Mouse (Mus musculus) C2C12 (cell line): ENCODE results near the gene Crygn. TPM values are rescaled to one million over a fixed set of nuclear protein-coding genes. Genes with fewer than 3 reads are reported as not detected.

ENCODE experiments used
- H3K27me3 ChIP-seq: one replicate; pipeline ENCODE4 v1.6.1; 2011; ENCODE audit not compliant: control insufficient read depth, insufficient read depth, insufficient read length
- H3K36me3 ChIP-seq: one replicate; pipeline ENCODE4 v1.6.1; 2011; ENCODE audit not compliant: control insufficient read depth, insufficient read depth
- H3K4me3 ChIP-seq: one replicate; pipeline ENCODE4 v1.5.1; 2011; ENCODE audit warnings: mild to moderate bottlenecking, control low read depth; ENCODE audit not compliant: poor library complexity, insufficient read depth, severe bottlenecking
- H3K79me2 ChIP-seq: one replicate; pipeline ENCODE4 v1.6.1; 2011; ENCODE audit not compliant: control insufficient read depth, insufficient read depth
- H3K79me3 ChIP-seq: one replicate; pipeline ENCODE4 v1.6.1; 2011; ENCODE audit warnings: low read depth, control low read depth
- H3ac ChIP-seq: one replicate; pipeline ENCODE3; 2011; ENCODE audit warnings: low read depth; ENCODE audit not compliant: control insufficient read depth, insufficient read length
- CEBPB ChIP-seq: IDR thresholded peaks from one replicate; pipeline ENCODE4 v1.6.1; 2011; ENCODE audit warnings: low read depth, mild to moderate bottlenecking, control low read depth, moderate library complexity
- CTCF ChIP-seq: IDR thresholded peaks from one replicate; pipeline ENCODE4 v1.5.1; 2011; ENCODE audit not compliant: control insufficient read depth, insufficient read depth, insufficient read length
- FOSL1 ChIP-seq: IDR thresholded peaks from one replicate; pipeline ENCODE4 v1.8.0; 2011; ENCODE audit warnings: mild to moderate bottlenecking, low read length; ENCODE audit not compliant: poor library complexity, insufficient read depth, severe bottlenecking
- MAX ChIP-seq: IDR thresholded peaks from one replicate; pipeline ENCODE4 v1.6.1; 2011; ENCODE audit warnings: mild to moderate bottlenecking, control low read depth
- MYOD1 ChIP-seq: IDR thresholded peaks from one replicate; pipeline ENCODE4 v1.6.1; 2011; ENCODE audit warnings: low read depth; ENCODE audit not compliant: control insufficient read depth, insufficient read length
- MYOG ChIP-seq: IDR thresholded peaks from one replicate; pipeline ENCODE4 v1.6.1; 2011; ENCODE audit not compliant: control insufficient read depth, insufficient read length; ENCODE audit errors: extremely low read depth
- USF1 ChIP-seq: IDR thresholded peaks from one replicate; pipeline ENCODE4 v1.6.1; 2011; ENCODE audit warnings: low read depth, mild to moderate bottlenecking, control low read depth, moderate library complexity
- polyA plus RNA-seq: library from polyadenylated mRNA; unstranded; fragments of >200 nt; fragmentation: generic; extraction: Trizol; gene quantifications from one replicate; pipeline ENCODE4 v1.2.1, GENCODE M21; 2012; ENCODE audit warnings: missing spikeins

The Crygn gene
- polyA plus RNA-seq, 1 experiment: not detected

- Histone ChIP-seq H3K79me3 (no peaks in the 10 kb centered on the region), H3K4me3 (no peak overlapping the region), H3ac (no peak overlapping the region), H3K27me3 (peaks cover 17% of the 10 kb centered on the region), H3K36me3 (no peaks in the 10 kb centered on the region), H3K79me2 (no peaks in the 10 kb centered on the region)
- TF ChIP-seq USF1 (no peak), CEBPB (no peak), FOSL1 (no peak), MAX (no peak), MYOD1 (no peak), MYOG (no peak), CTCF (no peak)
Observed at GRCm38 (mm10) chr5:24741172-24741885, 16.5 kb downstream of the Crygn start.

- H3K79me2 ChIP-seq: no peaks in the 10 kb centered on the region
- H3K27me3 ChIP-seq: peaks cover 7% of the 10 kb centered on the region
- TF ChIP-seq USF1: no peak
- no peak for TF ChIP-seq CEBPB
- TF ChIP-seq MYOG: no peak
- TF ChIP-seq MAX: no peak
- no peak for TF ChIP-seq FOSL1
- no peak for TF ChIP-seq CTCF
- TF ChIP-seq MYOD1: no peak
- H3K79me3 ChIP-seq: no peaks in the 10 kb centered on the region
- H3ac ChIP-seq: no peak overlapping the region
- H3K4me3 ChIP-seq: no peak overlapping the region
- H3K36me3 ChIP-seq: no peaks in the 10 kb centered on the region
Observed at GRCm38 (mm10) chr5:24739141-24739753, 18.6 kb downstream of the Crygn start.

DNA sequence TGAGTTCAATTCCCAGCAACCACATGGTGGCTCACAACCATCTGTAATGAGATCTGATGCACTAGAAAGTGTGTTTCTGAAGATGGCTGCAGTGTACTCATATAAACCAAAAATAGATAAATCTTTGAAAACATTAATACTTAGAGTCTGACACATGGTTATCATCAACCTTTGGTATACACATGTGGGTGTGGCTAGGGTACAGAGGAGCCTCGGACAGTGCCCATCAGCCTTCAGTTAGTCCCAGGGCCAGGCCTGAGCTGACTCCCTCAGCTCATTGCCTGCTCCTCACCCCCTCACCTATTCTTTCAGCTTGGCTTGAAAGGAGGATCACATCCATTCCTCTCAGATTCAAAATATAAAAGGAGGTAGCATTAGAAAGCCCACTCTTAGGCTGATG lies 19.3 kb downstream of the Crygn start:
- TF ChIP-seq CEBPB: no peak
- TF ChIP-seq MAX: no peak
- no peak for TF ChIP-seq CTCF
- Histone ChIP-seq H3K79me2 (no peaks in the 10 kb centered on the region), H3K36me3 (no peaks in the 10 kb centered on the region), H3K79me3 (no peaks in the 10 kb centered on the region), H3ac (no peak overlapping the region), H3K27me3 (peaks cover 11% of the 10 kb centered on the region), H3K4me3 (no peak overlapping the region)

DNA sequence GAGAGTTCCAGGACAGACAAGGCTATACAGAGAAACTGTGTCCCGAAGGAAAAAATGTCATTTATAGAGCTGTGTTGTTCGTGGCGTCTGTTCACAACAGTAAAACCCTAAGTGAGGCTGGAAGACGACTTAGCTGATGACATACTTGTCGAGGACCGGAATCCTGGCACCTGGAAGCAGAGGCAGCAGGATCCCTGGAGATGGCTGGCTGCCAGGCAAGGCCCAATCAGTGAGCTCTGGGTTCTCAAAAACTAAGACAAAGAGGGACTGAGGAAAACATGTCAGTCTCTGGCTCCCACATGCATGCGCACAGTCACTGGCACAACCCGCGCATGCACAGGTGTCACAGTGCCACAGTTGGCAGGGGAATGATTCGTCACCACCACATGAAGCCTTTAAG lies 20.2 kb downstream of the Crygn start:
- peaks cover 11% of the 10 kb centered on the region for H3K27me3 ChIP-seq
- H3K79me2 ChIP-seq: no peaks in the 10 kb centered on the region
- H3ac ChIP-seq: no peak overlapping the region
- H3K36me3 ChIP-seq: no peaks in the 10 kb centered on the region
- no peaks in the 10 kb centered on the region for H3K79me3 ChIP-seq
- H3K4me3 ChIP-seq: no peak overlapping the region
- no peak for TF ChIP-seq MAX
- TF ChIP-seq MYOD1: no peak
- TF ChIP-seq CTCF: no peak
- TF ChIP-seq FOSL1: no peak
- TF ChIP-seq MYOG: no peak
- TF ChIP-seq USF1: no peak
- no peak for TF ChIP-seq CEBPB

GRCm38 (mm10) chr5:24733771-24734426 lies 23.9 kb downstream of the Crygn start:
- H3K79me3 ChIP-seq: no peaks in the 10 kb centered on the region
- no peak overlapping the region for H3K4me3 ChIP-seq
- TF ChIP-seq FOSL1 (no peak), USF1 (no peak), CTCF (no peak), CEBPB (no peak), MYOD1 (no peak), MYOG (no peak), MAX (no peak)
- H3K27me3 ChIP-seq: peaks cover 39% of the 10 kb centered on the region
- no peak overlapping the region for H3ac ChIP-seq
- H3K36me3 ChIP-seq: no peaks in the 10 kb centered on the region
- no peaks in the 10 kb centered on the region for H3K79me2 ChIP-seq

DNA sequence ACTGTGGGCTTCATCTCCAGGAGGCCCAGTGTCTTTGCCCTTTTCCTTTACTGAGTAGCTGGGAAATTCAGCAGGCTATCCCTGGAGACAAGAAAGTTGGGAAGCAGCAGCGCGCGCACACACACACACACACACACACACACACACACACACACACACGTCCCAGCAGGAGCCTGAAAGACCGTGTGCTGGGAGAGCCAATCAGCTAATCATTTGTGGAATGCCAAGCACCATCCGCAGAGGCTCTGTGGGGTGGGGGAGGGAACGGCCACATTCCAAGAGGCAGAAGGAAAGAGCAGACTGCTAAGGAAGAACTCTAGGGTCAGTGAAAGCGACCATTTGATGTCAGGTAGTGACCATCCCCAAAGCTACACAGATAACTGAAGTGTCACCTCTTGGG lies 24.7 kb downstream of the Crygn start:
- Histone ChIP-seq H3K27me3 (peaks cover 46% of the 10 kb centered on the region), H3K79me2 (no peaks in the 10 kb centered on the region), H3K4me3 (no peak overlapping the region), H3K36me3 (no peaks in the 10 kb centered on the region), H3ac (no peak overlapping the region), H3K79me3 (no peaks in the 10 kb centered on the region)
- TF ChIP-seq CEBPB (no peak), MYOG (no peak), MYOD1 (no peak), MAX (no peak), FOSL1 (no peak), CTCF (no peak), USF1 (no peak)
